Mouse (Mus musculus) duodenum, adult 2 months (tissue): ENCODE results near the gene Cyb561a3. TPM values are rescaled to one million over a fixed set of nuclear protein-coding genes. Genes with fewer than 3 reads are reported as not detected.

ENCODE experiments used
- polyA plus RNA-seq: library from polyadenylated mRNA; depleted of rRNA; stranded (reverse); fragments of >200 nt; gene quantifications from 2 replicates; pipeline ENCODE4 v1.2.3, GENCODE M21; 2012; ENCODE audit warnings: low replicate concordance; rRNA removed

The Cyb561a3 gene
- polyA plus RNA-seq: 28.9 and 29.9 TPM in 2 replicates

GRCm38 (mm10) chr19:10576690-10577561 lies at the start of gene Cyb561a3, which contains the start of gene Tmem138:
Gene Cyb561a3, plus strand, starts transcription at chr19:10577172.
Gene Tmem138, minus strand, starts transcription at chr19:10577362.

GRCm38 (mm10) chr19:10555624-10556510 lies 21.1 kb upstream of the Cyb561a3 start, which contains the start of gene Tmem216:
Gene Tmem216, minus strand, starts transcription at chr19:10556238.

DNA sequence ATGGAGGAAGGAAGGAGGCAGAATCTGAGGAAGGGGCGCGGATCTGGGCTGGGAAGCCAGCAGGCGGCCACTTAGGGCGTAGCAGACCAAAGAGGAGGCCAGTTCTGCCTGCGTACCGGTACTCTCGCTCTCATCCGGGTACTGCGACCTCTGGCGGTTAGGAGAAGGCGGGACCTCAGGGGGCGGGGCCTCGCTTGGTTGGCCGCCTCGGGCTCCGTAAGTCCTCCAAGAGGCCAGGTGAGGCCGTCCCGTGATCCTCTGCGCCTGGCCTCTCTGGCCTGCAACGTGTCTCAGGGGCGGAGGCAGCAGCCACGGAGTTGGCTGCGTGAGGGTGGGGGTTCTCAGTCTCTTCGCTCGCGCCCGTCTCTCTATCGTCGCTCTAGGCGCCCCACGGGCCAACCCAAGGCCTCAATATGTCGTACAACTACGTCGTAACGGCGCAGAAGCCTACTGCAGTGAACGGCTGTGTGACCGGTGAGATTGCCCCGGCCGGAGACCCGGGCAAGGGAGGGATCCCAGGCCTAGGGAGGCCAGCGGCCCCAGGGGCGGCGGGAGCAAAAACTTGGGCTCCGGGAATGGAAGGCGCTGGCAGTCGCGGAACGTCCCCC lies 28.4 kb downstream of the Cyb561a3 start, which contains the start of the genes Ddb1 and Tkfc:
Gene Ddb1, plus strand, starts transcription at position 35 of the 608 bp plus-strand sequence.
Gene Tkfc, minus strand, starts transcription at position 362 of the 608 bp plus-strand sequence.

DNA sequence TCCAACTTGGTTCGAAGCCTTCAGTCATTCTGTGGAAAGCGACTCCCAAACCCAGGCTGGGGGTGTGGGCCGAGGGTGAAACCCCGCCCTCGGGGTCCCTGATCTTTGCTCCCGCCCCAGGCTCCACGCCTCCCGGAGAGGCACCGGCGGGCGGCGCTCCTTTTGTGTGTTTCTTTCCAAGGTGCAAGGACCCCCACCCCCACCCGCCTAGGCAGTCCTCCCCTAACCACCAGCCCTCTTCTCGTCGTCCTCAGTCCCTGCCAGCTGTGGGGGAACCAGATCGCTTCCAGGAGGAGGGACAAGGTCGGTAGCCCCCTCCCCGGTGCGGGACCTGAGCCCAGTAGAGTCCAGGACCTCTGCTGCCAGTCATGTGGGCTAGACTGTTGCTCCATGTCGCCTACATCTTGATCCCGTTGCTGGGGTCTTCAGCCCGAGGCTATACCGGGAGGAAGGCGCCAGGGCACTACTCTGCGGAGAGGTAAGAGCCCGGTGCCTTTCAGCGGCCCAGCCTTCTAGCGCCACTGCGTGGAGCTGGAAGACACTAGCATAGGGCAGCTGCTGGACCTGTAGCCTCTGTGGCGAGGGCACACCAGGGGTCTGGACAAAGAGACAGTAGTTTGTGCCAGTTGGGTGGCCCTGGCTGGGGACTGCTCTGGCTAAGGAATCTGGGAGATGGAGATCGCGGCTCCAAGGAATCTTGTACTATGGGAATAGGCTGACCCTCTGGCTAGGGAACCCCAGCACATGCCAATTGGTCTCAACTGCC lies 57.3 kb downstream of the Cyb561a3 start, which contains the start of gene Vwce:
Gene Vwce, plus strand, starts transcription at position 108 of the 766 bp plus-strand sequence.

Other genes with a start within 250 kb of the Cyb561a3 start
- gene Syt7, start 188.1 kb upstream of the Cyb561a3 start, polyA plus RNA-seq: 3.0 and 3.9 TPM in 2 replicates
- 5.3 and 5.9 TPM in 2 replicates for gene Lrrc10b, start 119.7 kb upstream of the Cyb561a3 start, polyA plus RNA-seq
- gene Ppp1r32, start 94.2 kb upstream of the Cyb561a3 start, polyA plus RNA-seq: 0.70 and 1.2 TPM in 2 replicates
- gene Cpsf7, start 51.9 kb upstream of the Cyb561a3 start, polyA plus RNA-seq: 12.5 and 20.9 TPM in 2 replicates
- gene Sdhaf2, start 51.0 kb upstream of the Cyb561a3 start, polyA plus RNA-seq: 5.4 and 7.1 TPM in 2 replicates
- 3.5 and 6.8 TPM in 2 replicates for gene Tmem216, start 20.9 kb upstream of the Cyb561a3 start, polyA plus RNA-seq
- gene Tmem138, start 190 bp downstream of the Cyb561a3 start, polyA plus RNA-seq: 3.3 and 3.4 TPM in 2 replicates
- 42.1 and 52.2 TPM in 2 replicates for gene Ddb1, start 28.2 kb downstream of the Cyb561a3 start, polyA plus RNA-seq
- 242 and 263 TPM in 2 replicates for gene Tkfc, start 28.5 kb downstream of the Cyb561a3 start, polyA plus RNA-seq
- gene Vwce, start 57.0 kb downstream of the Cyb561a3 start, polyA plus RNA-seq: 20.3 and 21.3 TPM in 2 replicates
- gene Pga5, start 100.9 kb downstream of the Cyb561a3 start, polyA plus RNA-seq: 0.27 TPM in 1 of 2 replicates, not detected in the other
- gene Vps37c, start 111.6 kb downstream of the Cyb561a3 start, polyA plus RNA-seq: 35.7 and 46.3 TPM in 2 replicates
- gene Cd5, start 161.8 kb downstream of the Cyb561a3 start, polyA plus RNA-seq: 1.0 and 2.7 TPM in 2 replicates